8 mouse cellular contexts compared by ENCODE assay signal in genomic region chr2:119289014-119289416, GRCm38 (mm10). TPM values are rescaled to one million over a fixed set of nuclear protein-coding genes. Genes with fewer than 3 reads are reported as not detected.
A peak's percentile ranks its signal among the peaks of the same experiment; 100 is the strongest.
DNase-seq lines count a peak whose midpoint lies in the region; ATAC-seq and TF ChIP-seq lines count a peak whose summit lies in the region.

No protein-coding gene starts in this region.

- no peak; the same call in 1 of the 2 replicates for ATAC-seq in kidney, embryonic 16.5 days (ENCODE audit: low FRiP score, low TSS enrichment)
- ATAC-seq in heart, embryonic 16.5 days (replicated peaks; ENCODE audit: extremely low read depth, insufficient read depth, low FRiP score), result no peak; the same call in 1 of the 2 replicates
- peak; percentile 14 for ATAC-seq in lung, postnatal 0 days

- 1% methylated on average over 11 of the region's 11 CpGs for WGBS in kidney, embryonic 16.5 days
- 2% methylated on average over 11 of the region's 11 CpGs for WGBS in heart, embryonic 16.5 days
- under 1% methylated on average over 11 of the region's 11 CpGs for WGBS in lung, postnatal 0 days

- H3K36me3 ChIP-seq in kidney, embryonic 16.5 days (ENCODE audit: insufficient read depth, low read length), result peaks cover 31% of the 10 kb centered on the region
- H3K36me3 ChIP-seq in heart, embryonic 16.5 days (ENCODE audit: control insufficient read depth, insufficient read depth), result peaks cover 30% of the 10 kb centered on the region
- H3K36me3 ChIP-seq in lung, postnatal 0 days (ENCODE audit: insufficient read depth, low read length), result peaks cover 10% of the 10 kb centered on the region; the same call in 1 of the 2 replicates

- no peak for TF ChIP-seq CTCF in lung, postnatal 0 days (IDR thresholded peaks at IDR 0.05)

- peak overlapping the region; percentile 89 for H3K9ac ChIP-seq in kidney, embryonic 16.5 days (replicated peaks; ENCODE audit: low read length)
- peak overlapping the region; percentile 93 for H3K9ac ChIP-seq in heart, embryonic 16.5 days (ENCODE audit: low read length)
- peak overlapping the region; percentile 75 for H3K9ac ChIP-seq in lung, postnatal 0 days (replicated peaks; ENCODE audit: low read depth)

- H3K27me3 ChIP-seq in kidney, embryonic 16.5 days (ENCODE audit: insufficient read depth, low read length), result no peaks in the 10 kb centered on the region
- H3K27me3 ChIP-seq in heart, embryonic 16.5 days (ENCODE audit: control insufficient read depth, insufficient read depth, low read length), result no peaks in the 10 kb centered on the region
- no peaks in the 10 kb centered on the region for H3K27me3 ChIP-seq in lung, postnatal 0 days (replicated peaks; ENCODE audit: insufficient read depth, low read length)

- TF ChIP-seq EP300 in lung, postnatal 0 days (IDR thresholded peaks at IDR 0.05), result no peak

- peaks cover 11% of the 10 kb centered on the region for H3K4me1 ChIP-seq in kidney, embryonic 16.5 days (ENCODE audit: insufficient read depth, low read length)
- H3K4me1 ChIP-seq in brown adipose tissue, adult 24 weeks (ENCODE audit: control insufficient read depth, insufficient read depth, insufficient read length, low read length), result peaks cover 2% of the 10 kb centered on the region; the same call in 1 of the 2 replicates
- peaks cover 12% of the 10 kb centered on the region for H3K4me1 ChIP-seq in heart, embryonic 16.5 days (ENCODE audit: control insufficient read depth, insufficient read depth, low read length)
- no peaks in the 10 kb centered on the region for H3K4me1 ChIP-seq in lung, postnatal 0 days (ENCODE audit: insufficient read depth, low read depth, low read length)

- H3K4me2 ChIP-seq in kidney, embryonic 16.5 days (replicated peaks; ENCODE audit: low read depth, low read length), result peak overlapping the region; percentile 97
- peak overlapping the region; percentile 96 for H3K4me2 ChIP-seq in heart, embryonic 16.5 days (ENCODE audit: low read depth, low read length)
- peak overlapping the region; percentile 72 for H3K4me2 ChIP-seq in lung, postnatal 0 days (replicated peaks; ENCODE audit: low read depth, low read length)

- H3K27ac ChIP-seq in kidney, embryonic 16.5 days (ENCODE audit: low read length), result 0 out of 2 replicates have a peak overlapping the region, but pooled peaks have one; percentile 46
- peak overlapping the region; percentile 6; the same call in 1 of the 2 replicates for H3K27ac ChIP-seq in brown adipose tissue, adult 24 weeks (replicated peaks; ENCODE audit: low read depth, low read length)
- H3K27ac ChIP-seq in heart, embryonic 16.5 days (ENCODE audit: low read length), result peak overlapping the region; percentile 17; the same call in 1 of the 2 replicates
- H3K27ac ChIP-seq in lung, postnatal 0 days (ENCODE audit: low read length), result peak overlapping the region; percentile 71

- no peak for DNase-seq in kidney, adult 11 months
- peak; percentile 59 for DNase-seq in lung, postnatal 0 days (ENCODE audit: low spot score)
- DNase-seq in spleen, postnatal 10 days (ENCODE audit: low spot score in 2 of 2), result peak; percentile 47 to 51
- DNase-seq in cerebellum, adult 9-11 months, result no peak
- no peak for DNase-seq in retina, postnatal 1 day

- no peaks in the 10 kb centered on the region for H3K9me3 ChIP-seq in kidney, embryonic 16.5 days (ENCODE audit: low read length)
- H3K9me3 ChIP-seq in heart, embryonic 16.5 days (replicated peaks; ENCODE audit: control insufficient read depth, low read length), result no peaks in the 10 kb centered on the region
- no peaks in the 10 kb centered on the region for H3K9me3 ChIP-seq in lung, postnatal 0 days (ENCODE audit: low read length)

- peak overlapping the region; percentile 89 for H3K4me3 ChIP-seq in kidney, embryonic 16.5 days (ENCODE audit: low read length)
- peak overlapping the region; percentile 73 for H3K4me3 ChIP-seq in brown adipose tissue, adult 24 weeks (ENCODE audit: insufficient read depth, low read depth, low read length)
- H3K4me3 ChIP-seq in heart, embryonic 16.5 days (ENCODE audit: low read length), result peak overlapping the region; percentile 88
- H3K4me3 ChIP-seq in lung, postnatal 0 days (ENCODE audit: low read depth, low read length), result peak overlapping the region; percentile 63

RNA-seq across cellular contexts. Expression of gene Vps18, which starts 0.5 kb away (rescaled TPM):
- 23.0 and 23.1 TPM in 2 replicates for polyA plus RNA-seq in kidney, embryonic 16.5 days (2015; fragmentation: Nextera tagmentation; extraction: Ambion mirVana)
- 3.6 and 4.8 TPM in 2 replicates for polyA plus RNA-seq in brown adipose tissue, adult 24 weeks (2012; ENCODE audit: insufficient read depth, insufficient read length, missing spikeins)
- 13.3 and 13.6 TPM in 2 replicates for polyA plus RNA-seq in heart, embryonic 16.5 days (2015; fragmentation: Nextera tagmentation; extraction: Ambion mirVana)
- 11.1 and 11.4 TPM in 2 replicates for polyA plus RNA-seq in lung, postnatal 0 days (2015; fragmentation: Nextera tagmentation; extraction: Ambion mirVana)

RNA-seq across cellular contexts. Expression of gene Rhov, which starts 17.9 kb away (rescaled TPM):
- polyA plus RNA-seq in kidney, embryonic 16.5 days (2015; fragmentation: Nextera tagmentation; extraction: Ambion mirVana), result 1.8 and 2.3 TPM in 2 replicates
- polyA plus RNA-seq in brown adipose tissue, adult 24 weeks (2012; ENCODE audit: insufficient read depth, insufficient read length, missing spikeins), result not detected in 2 replicates
- 1.0 and 1.3 TPM in 2 replicates for polyA plus RNA-seq in heart, embryonic 16.5 days (2015; fragmentation: Nextera tagmentation; extraction: Ambion mirVana)
- polyA plus RNA-seq in lung, postnatal 0 days (2015; fragmentation: Nextera tagmentation; extraction: Ambion mirVana), result 3.0 and 3.1 TPM in 2 replicates

RNA-seq across cellular contexts. Expression of gene Dll4, which starts 36.6 kb away (rescaled TPM):
- polyA plus RNA-seq in kidney, embryonic 16.5 days (2015; fragmentation: Nextera tagmentation; extraction: Ambion mirVana), result 12.9 and 13.5 TPM in 2 replicates
- polyA plus RNA-seq in brown adipose tissue, adult 24 weeks (2012; ENCODE audit: insufficient read depth, insufficient read length, missing spikeins), result 3.2 and 5.8 TPM in 2 replicates
- 14.1 TPM in 2 replicates for polyA plus RNA-seq in heart, embryonic 16.5 days (2015; fragmentation: Nextera tagmentation; extraction: Ambion mirVana)
- polyA plus RNA-seq in lung, postnatal 0 days (2015; fragmentation: Nextera tagmentation; extraction: Ambion mirVana), result 22.7 and 25.9 TPM in 2 replicates

RNA-seq across cellular contexts. Expression of gene Spint1, which starts 51.9 kb away (rescaled TPM):
- polyA plus RNA-seq in kidney, embryonic 16.5 days (2015; fragmentation: Nextera tagmentation; extraction: Ambion mirVana), result 48.9 and 49.4 TPM in 2 replicates
- not detected in 2 replicates for polyA plus RNA-seq in brown adipose tissue, adult 24 weeks (2012; ENCODE audit: insufficient read depth, insufficient read length, missing spikeins)
- 3.7 and 5.1 TPM in 2 replicates for polyA plus RNA-seq in heart, embryonic 16.5 days (2015; fragmentation: Nextera tagmentation; extraction: Ambion mirVana)
- 53.7 and 54.8 TPM in 2 replicates for polyA plus RNA-seq in lung, postnatal 0 days (2015; fragmentation: Nextera tagmentation; extraction: Ambion mirVana)

RNA-seq across cellular contexts. Expression of gene Ppp1r14d, which starts 59.3 kb away (rescaled TPM):
- polyA plus RNA-seq in kidney, embryonic 16.5 days (2015; fragmentation: Nextera tagmentation; extraction: Ambion mirVana), result 1.0 and 1.2 TPM in 2 replicates
- polyA plus RNA-seq in brown adipose tissue, adult 24 weeks (2012; ENCODE audit: insufficient read depth, insufficient read length, missing spikeins), result not detected in 2 replicates
- 0.18 and 0.26 TPM in 2 replicates for polyA plus RNA-seq in heart, embryonic 16.5 days (2015; fragmentation: Nextera tagmentation; extraction: Ambion mirVana)
- polyA plus RNA-seq in lung, postnatal 0 days (2015; fragmentation: Nextera tagmentation; extraction: Ambion mirVana), result 2.1 and 2.2 TPM in 2 replicates

Comparison
In these comparisons a context has a peak if more than half of its experiments do, and no peak if none do; other contexts are left out.
1. H3K27ac ChIP-seq: peak in every context shown above with its lines; median percentile 71 in lung, postnatal 0 days; 46 in kidney, embryonic 16.5 days; 17 in heart, embryonic 16.5 days; 6 in brown adipose tissue, adult 24 weeks.
2. DNase-seq: peak in lung, postnatal 0 days (single experiment) and spleen, postnatal 10 days (2 of 2); none in kidney, adult 11 months (single experiment), cerebellum, adult 9-11 months (single experiment) and retina, postnatal 1 day (single experiment).
3. Peak in every context shown above with its lines, with median percentiles within 50 percentile points of each other: H3K4me2 ChIP-seq, H3K4me3 ChIP-seq and H3K9ac ChIP-seq.